Mouse (Mus musculus) R1 (cell line): Measurements from ENCODE around the gene Aco2.

Experiments
- DNase-seq: peaks from one replicate; pipeline ENCODE4 v3.0.0-alpha.2; 2018; ENCODE audit warnings: low read depth, low spot score

The Aco2 gene

GRCm38 (mm10) chr15:81872262-81873136, at the start of gene Aco2:
Gene Aco2 (plus strand): TSS chr15:81872309.
- peak; percentile 99 for DNase-seq

GRCm38 (mm10) chr15:81822631-81823030, 49.5 kb upstream of the Aco2 start:
- no peak for DNase-seq

GRCm38 (mm10) chr15:81824832-81825231, 47.3 kb upstream of the Aco2 start:
- DNase-seq = no peak

GRCm38 (mm10) chr15:81828426-81829207, 43.5 kb upstream of the Aco2 start:
- DNase-seq = no peak

- DNase-seq = no peak
Observed at GRCm38 (mm10) chr15:81829208-81829580, 42.9 kb upstream of the Aco2 start.

GRCm38 (mm10) chr15:81830530-81830929, 41.6 kb upstream of the Aco2 start:
- no peak for DNase-seq

- peak; percentile 98 for DNase-seq
Observed at GRCm38 (mm10) chr15:81831136-81831825, 40.8 kb upstream of the Aco2 start.

- DNase-seq = no peak
Observed at GRCm38 (mm10) chr15:81832219-81832618, 39.9 kb upstream of the Aco2 start.

- DNase-seq = no peak
Observed at GRCm38 (mm10) chr15:81833481-81833880, 38.6 kb upstream of the Aco2 start.

- DNase-seq = no peak
Observed at GRCm38 (mm10) chr15:81834171-81834841, 37.8 kb upstream of the Aco2 start.

- no peak for DNase-seq
Observed at GRCm38 (mm10) chr15:81835007-81835880, 36.9 kb upstream of the Aco2 start.

- peak; percentile 35 for DNase-seq
Observed at GRCm38 (mm10) chr15:81836124-81836821, 35.8 kb upstream of the Aco2 start.

- no peak for DNase-seq
Observed at GRCm38 (mm10) chr15:81836966-81837920, 34.9 kb upstream of the Aco2 start.

- DNase-seq = no peak
Observed at GRCm38 (mm10) chr15:81838554-81839235, 33.4 kb upstream of the Aco2 start.

- DNase-seq = no peak
Observed at GRCm38 (mm10) chr15:81839634-81840033, 32.5 kb upstream of the Aco2 start.

- no peak for DNase-seq
Observed at GRCm38 (mm10) chr15:81840306-81840705, 31.8 kb upstream of the Aco2 start.

GRCm38 (mm10) chr15:81842275-81842674, 29.8 kb upstream of the Aco2 start:
- no peak for DNase-seq

- no peak for DNase-seq
Observed at GRCm38 (mm10) chr15:81845033-81845625, 27.0 kb upstream of the Aco2 start.
